In genomic region chr6:37612603-37613284, GRCm38 (mm10) we compare ENCODE assay signal across 13 mouse cellular contexts.
"Had no signal": no experiment of that assay in that cellular context is flagged by ENCODE, and none has a peak within 500 bp of the region (broad histone marks: within the 10 kb centered on the region; RNA-seq: fewer than 3 reads in every experiment).

No protein-coding gene starts in this region.

- H3K9me3 ChIP-seq: intestine, embryonic 15.5 days; kidney, embryonic 15.5 days; limb, embryonic 15.5 days; liver, embryonic 13.5 days; midbrain, embryonic 12.5 days had no signal

- H3K4me3 ChIP-seq: intestine, embryonic 15.5 days; kidney, embryonic 15.5 days; limb, embryonic 15.5 days; liver, embryonic 13.5 days; midbrain, embryonic 12.5 days had no signal

- H3K4me1 ChIP-seq: intestine, embryonic 15.5 days; midbrain, embryonic 12.5 days had no signal

- H3K36me3 ChIP-seq: intestine, embryonic 15.5 days; kidney, embryonic 15.5 days; limb, embryonic 15.5 days; liver, embryonic 13.5 days; midbrain, embryonic 12.5 days had no signal

- H3K27ac ChIP-seq: intestine, embryonic 15.5 days; kidney, embryonic 15.5 days; limb, embryonic 15.5 days; liver, embryonic 13.5 days; midbrain, embryonic 12.5 days had no signal

- H3K4me2 ChIP-seq: intestine, embryonic 15.5 days; kidney, embryonic 15.5 days; limb, embryonic 15.5 days; liver, embryonic 13.5 days; lung, embryonic 14.5 days; midbrain, embryonic 12.5 days had no signal

- DNase-seq: kidney, adult 18-20 months; kidney, postnatal 36 days; layer of hippocampus, adult 9-11 months; layer of hippocampus, postnatal 36 days; liver, embryonic 13.5 days; lung, embryonic 14.5 days; lung, postnatal 14 days; thymus, postnatal 4 days had no signal

- ATAC-seq: intestine, embryonic 15.5 days; midbrain, embryonic 16.5 days had no signal

- H3K9ac ChIP-seq: intestine, embryonic 15.5 days; kidney, embryonic 15.5 days; limb, embryonic 15.5 days; liver, embryonic 13.5 days; lung, embryonic 14.5 days; midbrain, embryonic 12.5 days had no signal

- H3K27me3 ChIP-seq: intestine, embryonic 15.5 days; kidney, embryonic 15.5 days; limb, embryonic 15.5 days; liver, embryonic 13.5 days; midbrain, embryonic 12.5 days had no signal
